Mouse (Mus musculus) lung, adult 2 months (tissue): Measurements from ENCODE around the gene Fam186b. TPM values are rescaled to one million over a fixed set of nuclear protein-coding genes. Genes with fewer than 3 reads are reported as not detected.

Experiments used
- DNase-seq: peaks from one replicate; pipeline ENCODE4 v3.0.0; 2022
- H3K4me1 ChIP-seq: fragments of 200-500 bp; 2 replicates; pipeline ENCODE4 v1.6.1; 2011; ENCODE audit warnings: low read length; ENCODE audit not compliant: control insufficient read depth, insufficient read depth
- H3K4me3 ChIP-seq: fragments of 200-500 bp; replicated peaks from 2 replicates; pipeline ENCODE3; 2011; ENCODE audit warnings: low read depth, mild to moderate bottlenecking, control low read depth, low read length; ENCODE audit errors: extremely low read depth
- CTCF ChIP-seq: fragments of 200-500 bp; IDR thresholded peaks from 2 replicates; pipeline ENCODE4 v1.5.1; 2011; ENCODE audit warnings: mild to moderate bottlenecking, low read length, control low read depth; ENCODE audit not compliant: insufficient read depth
- POLR2A ChIP-seq: fragments of 200-500 bp; IDR thresholded peaks from 2 replicates; pipeline ENCODE4 v1.6.1; 2011; ENCODE audit warnings: low read depth, mild to moderate bottlenecking, control low read depth, low read length, borderline replicate concordance; ENCODE audit errors: extremely low read depth
- WGBS: fragments of 180-500 bp; shearing (Covaris S2); methylation state at CpG from one replicate; pipeline ENCODE4 v1.1.7; 2018; 5-methylcytosine and 5-hydroxymethylcytosine counted together
- polyA plus RNA-seq: library from polyadenylated mRNA; depleted of rRNA; stranded (reverse); fragments of >200 nt; gene quantifications from 2 replicates; pipeline ENCODE4 v1.2.3, GENCODE M21; 2012; rRNA removed

Fam186b gene
- polyA plus RNA-seq, 1 experiment, result not detected

DNA sequence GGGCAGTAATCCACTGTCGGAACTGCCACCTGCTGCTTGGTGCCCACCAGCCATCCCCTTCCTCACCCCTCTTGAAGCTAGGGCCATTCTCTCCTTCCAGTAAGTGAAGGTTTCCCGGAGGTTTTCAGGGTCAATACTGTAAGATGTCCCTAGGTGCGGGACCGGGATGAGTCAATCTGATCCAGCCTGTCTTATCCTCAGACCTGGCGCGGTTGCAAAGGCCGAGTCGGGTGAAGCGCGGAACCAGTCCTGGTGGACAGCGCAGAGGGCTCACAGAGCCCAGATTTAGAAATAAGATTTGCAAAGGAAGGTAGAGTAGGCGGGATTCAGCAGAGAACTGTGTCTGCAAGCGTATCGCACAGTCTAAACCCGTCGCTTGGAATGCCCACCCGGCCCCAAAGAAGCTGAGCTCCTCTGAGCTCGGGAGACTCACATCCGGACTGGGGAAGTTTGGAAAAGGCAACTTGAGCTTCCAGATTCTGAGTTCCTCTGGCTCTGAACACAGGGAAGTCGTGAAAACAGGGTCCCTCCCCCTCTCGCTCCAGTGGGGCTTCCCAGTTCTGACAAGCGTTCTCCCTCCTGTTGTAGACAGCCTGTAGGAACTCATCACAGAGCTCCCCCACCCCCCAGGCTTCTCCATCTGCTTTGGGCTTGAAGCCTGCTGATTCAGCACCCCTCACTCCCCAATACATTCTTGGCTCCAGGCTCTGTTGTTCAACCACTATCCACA is 70.4 kb downstream of the Fam186b start:
- peaks cover 15% of the 10 kb centered on the region for H3K4me1 ChIP-seq
- TF ChIP-seq CTCF (no peak), POLR2A (no peak)
- DNase-seq, result no peak
- no peak overlapping the region for H3K4me3 ChIP-seq
- WGBS, result 3% methylated on average over 22 of the region's 22 CpGs

GRCm38 (mm10) chr15:99224208-99224911 is 71.3 kb downstream of the Fam186b start, which contains the start of gene Kcnh3:
Gene Kcnh3 (plus strand): TSS chr15:99224861.
- peak within 1 kb of the TSS; percentile 50 for H3K4me3 ChIP-seq
- TF ChIP-seq POLR2A, result no peak
- TF ChIP-seq CTCF, result no peak
- DNase-seq, result peak; percentile 38
- peaks cover 15% of the 10 kb centered on the region for H3K4me1 ChIP-seq
- WGBS, result 2% methylated on average over 65 of the region's 66 CpGs

- 1% methylated on average over 45 of the region's 46 CpGs for WGBS
- Histone ChIP-seq H3K4me1 (peaks cover 15% of the 10 kb centered on the region), H3K4me3 (peak overlapping the region; percentile 50)
- DNase-seq, result peak; percentile 42
- TF ChIP-seq POLR2A (no peak), CTCF (no peak)
Measured at GRCm38 (mm10) chr15:99223585-99224207, 72.0 kb downstream of the Fam186b start.

DNA sequence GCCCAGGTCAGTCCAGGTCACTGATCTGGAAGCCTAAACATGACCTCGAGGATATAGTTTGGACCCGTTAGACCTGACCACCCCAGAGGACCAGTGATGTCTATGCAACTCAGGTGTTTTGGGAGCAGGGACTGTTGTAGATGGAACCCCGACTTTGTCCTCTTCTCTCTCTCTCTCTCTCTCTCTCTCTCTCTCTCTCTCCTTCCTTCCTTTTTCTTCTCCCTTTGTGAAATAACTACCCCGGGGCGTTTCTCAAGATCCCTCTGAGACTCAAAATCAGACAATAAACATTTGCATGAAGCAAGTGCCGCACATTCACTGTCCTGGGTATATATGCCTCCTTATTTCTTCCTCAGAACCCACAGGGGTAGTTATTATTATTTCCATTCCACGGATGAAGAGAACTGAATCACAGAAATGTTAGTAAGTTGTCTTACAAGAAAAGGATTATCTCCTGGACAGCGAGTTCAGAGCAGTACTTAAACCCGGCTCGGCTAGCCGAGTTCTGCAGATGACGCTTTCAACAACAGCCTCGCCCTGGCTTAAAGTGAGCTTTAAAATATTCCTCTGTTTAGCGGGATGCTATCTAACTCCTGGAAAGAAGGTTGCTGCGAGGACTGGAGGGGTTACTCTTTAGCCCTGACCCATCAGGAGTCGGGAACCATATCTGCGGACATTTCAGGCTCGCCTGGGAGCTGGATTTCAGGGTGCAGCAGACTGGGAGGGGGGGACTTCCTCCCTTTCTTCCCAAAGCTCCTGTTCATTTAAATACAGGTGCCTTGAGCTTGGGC is 72.7 kb downstream of the Fam186b start:
- H3K4me1 ChIP-seq, result peaks cover 15% of the 10 kb centered on the region
- 5% methylated on average over 18 of the region's 18 CpGs for WGBS
- TF ChIP-seq POLR2A, result no peak
- TF ChIP-seq CTCF, result no peak

DNA sequence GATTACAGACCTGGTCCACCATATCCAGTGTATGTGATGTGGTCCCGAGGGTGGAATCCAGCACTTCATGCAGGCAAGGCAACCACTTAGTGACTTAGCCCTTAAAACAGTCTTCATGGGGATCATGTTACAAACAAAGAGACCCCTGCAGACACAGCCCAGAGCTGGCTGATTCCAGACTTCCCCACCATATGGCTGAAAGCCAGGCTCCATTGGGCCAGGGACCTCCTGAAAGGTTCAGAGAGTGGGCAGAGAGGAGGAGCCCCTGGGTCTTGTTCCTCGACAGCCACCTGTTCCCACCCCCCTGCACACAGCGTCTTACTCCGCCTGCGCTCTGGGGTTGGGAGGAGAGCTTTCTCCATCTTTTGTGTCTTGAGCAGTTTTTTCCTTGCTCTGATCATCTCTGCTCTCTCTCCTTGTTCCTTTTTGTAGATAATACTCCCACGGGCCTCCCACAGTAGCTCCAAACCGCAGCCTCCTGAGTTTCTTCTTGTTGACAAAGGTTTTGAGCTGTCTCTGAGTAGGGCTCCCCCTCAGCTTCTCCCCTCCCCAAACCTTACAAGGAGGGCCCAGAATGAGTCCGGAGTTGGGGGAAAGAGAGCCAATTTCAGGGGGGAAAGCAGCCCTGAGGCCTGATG is 74.3 kb downstream of the Fam186b start:
- 22% methylated on average over 8 of the region's 8 CpGs for WGBS
- peaks cover 15% of the 10 kb centered on the region for H3K4me1 ChIP-seq
- no peak for DNase-seq
- no peak overlapping the region for H3K4me3 ChIP-seq
- TF ChIP-seq POLR2A (no peak), CTCF (no peak)

More for the DNA sequence above, 72.7 kb downstream of the Fam186b start:
- DNase-seq, result no peak
- no peak overlapping the region for H3K4me3 ChIP-seq

Other genes with a start within 250 kb of the Fam186b start
- 0.71 and 1.0 TPM in 2 replicates for gene Prph, start 240.7 kb downstream of the Fam186b start, polyA plus RNA-seq
- 0.84 and 1.3 TPM in 2 replicates for gene Troap, start 221.3 kb downstream of the Fam186b start, polyA plus RNA-seq
- not detected in 2 replicates for gene C1ql4, start 208.1 kb downstream of the Fam186b start, polyA plus RNA-seq
- 0.23 and 0.53 TPM in 2 replicates for gene Dnajc22, start 202.7 kb downstream of the Fam186b start, polyA plus RNA-seq
- gene Spats2, start 170.0 kb downstream of the Fam186b start, polyA plus RNA-seq, result 7.1 and 10.6 TPM in 2 replicates
- 4.8 and 5.0 TPM in 2 replicates for gene Kcnh3, start 71.0 kb downstream of the Fam186b start, polyA plus RNA-seq
- gene Mcrs1, start 43.9 kb downstream of the Fam186b start, polyA plus RNA-seq, result 59.2 and 65.6 TPM in 2 replicates
- gene Prpf40b, start 801 bp downstream of the Fam186b start, polyA plus RNA-seq, result 68.1 and 76.5 TPM in 2 replicates
- 53.4 and 58.9 TPM in 2 replicates for gene Fmnl3, start 74.6 kb upstream of the Fam186b start, polyA plus RNA-seq
- 1,026 and 1,059 TPM in 2 replicates for gene Tmbim6, start 97.0 kb upstream of the Fam186b start, polyA plus RNA-seq
- 13.0 and 13.4 TPM in 2 replicates for gene Nckap5l, start 161.9 kb upstream of the Fam186b start, polyA plus RNA-seq
- 5.0 and 5.2 TPM in 2 replicates for gene Bcdin3d, start 178.8 kb upstream of the Fam186b start, polyA plus RNA-seq
- gene Faim2, start 232.3 kb upstream of the Fam186b start, polyA plus RNA-seq, result 17.4 and 29.7 TPM in 2 replicates